Mouse (Mus musculus): ENCODE measurements at regions not wholly inside any gene's neighbourhood (a gene's known extent, or its start where the extent isn't known, plus 50 kb on each side); places are given as distances from the start of the nearest gene placed in this dataset.

DNA sequence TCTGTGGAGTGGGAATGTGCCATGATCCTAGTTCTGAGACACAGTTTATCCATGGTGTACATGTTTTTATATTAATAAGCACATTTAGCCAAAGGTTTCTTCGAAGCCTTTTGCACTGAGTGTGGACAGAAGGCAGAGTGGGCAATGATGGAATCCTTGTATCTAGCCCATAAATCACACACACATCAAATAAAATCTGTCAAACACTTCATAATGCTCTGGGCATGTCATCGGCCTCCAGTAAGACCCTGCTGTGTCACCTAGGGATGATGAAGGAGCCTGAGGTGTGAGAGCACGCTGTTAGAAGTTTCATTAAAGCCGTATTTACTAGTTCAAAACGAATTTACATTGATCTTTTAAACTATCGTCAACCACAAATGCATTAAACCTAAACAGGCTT lies 331.7 kb downstream of the Setd4 start:
- DNase-seq (ENCODE audit: low spot score in 2 of 2) = no peak

GRCm38 (mm10) chr16:93264061-93264585 lies 339.7 kb downstream of the Setd4 start:
- no peak for DNase-seq (ENCODE audit: low spot score in 2 of 2)

DNA sequence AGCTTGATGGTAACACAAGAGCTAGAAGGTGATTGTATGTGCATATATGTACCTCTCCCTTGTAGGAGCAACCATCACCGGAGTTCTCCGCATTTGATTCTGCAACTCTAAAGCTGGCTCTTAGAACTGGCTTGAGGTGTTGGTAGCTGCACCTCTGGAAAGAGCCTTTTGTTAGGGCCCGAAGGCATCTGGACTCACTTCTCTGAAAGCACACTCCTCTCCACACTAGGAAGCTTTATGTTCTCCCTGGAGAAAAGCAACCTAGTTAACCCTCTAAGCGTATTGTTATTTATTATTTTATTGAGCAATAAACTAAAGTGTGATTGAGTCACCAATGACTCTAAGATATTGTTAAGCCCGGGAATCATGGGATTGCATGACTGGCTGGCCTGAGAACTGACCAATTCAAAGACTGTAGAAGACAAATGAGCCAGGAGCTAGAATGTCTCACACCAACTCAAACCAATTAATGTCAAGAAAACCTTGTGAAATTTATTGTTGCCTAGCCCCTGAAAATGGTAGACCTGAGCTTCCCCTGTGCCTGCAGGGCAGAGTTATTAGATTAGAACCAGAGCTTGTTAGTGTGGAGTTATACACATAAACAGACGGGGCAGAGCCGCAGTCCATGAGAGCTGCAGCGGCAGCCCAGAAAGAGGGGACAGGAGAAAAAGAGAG lies 340.6 kb downstream of the Setd4 start:
- no peak for DNase-seq (ENCODE audit: low spot score in 2 of 2)

- peak; percentile 6 to 19 for DNase-seq (ENCODE audit: low spot score in 2 of 2)
Observed at GRCm38 (mm10) chr16:93246825-93247224, 357.0 kb downstream of the Setd4 start.

DNA sequence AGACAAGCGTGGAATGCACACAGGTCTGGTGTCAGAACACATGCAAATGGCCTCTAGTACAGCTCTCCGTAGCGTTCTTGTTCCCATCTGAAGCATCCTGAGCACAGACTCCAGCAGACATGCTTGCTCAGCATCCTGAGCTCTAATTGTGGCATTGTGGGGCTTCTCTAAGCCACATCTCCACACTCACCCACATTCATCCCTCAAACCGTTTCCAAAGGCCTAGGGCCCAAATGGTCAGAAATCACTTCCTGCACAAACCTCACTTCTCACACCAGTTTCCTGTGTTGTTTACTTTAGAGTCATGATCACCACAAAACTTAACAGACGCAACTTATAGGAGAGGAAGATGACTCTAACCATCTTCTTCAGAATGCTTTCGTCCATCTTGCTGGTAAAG lies 358.1 kb downstream of the Setd4 start:
- DNase-seq (ENCODE audit: low spot score in 2 of 2) = no peak

GRCm38 (mm10) chr16:93238898-93239297 lies 365.0 kb downstream of the Setd4 start:
- DNase-seq (ENCODE audit: low spot score in 2 of 2) = no peak

DNA sequence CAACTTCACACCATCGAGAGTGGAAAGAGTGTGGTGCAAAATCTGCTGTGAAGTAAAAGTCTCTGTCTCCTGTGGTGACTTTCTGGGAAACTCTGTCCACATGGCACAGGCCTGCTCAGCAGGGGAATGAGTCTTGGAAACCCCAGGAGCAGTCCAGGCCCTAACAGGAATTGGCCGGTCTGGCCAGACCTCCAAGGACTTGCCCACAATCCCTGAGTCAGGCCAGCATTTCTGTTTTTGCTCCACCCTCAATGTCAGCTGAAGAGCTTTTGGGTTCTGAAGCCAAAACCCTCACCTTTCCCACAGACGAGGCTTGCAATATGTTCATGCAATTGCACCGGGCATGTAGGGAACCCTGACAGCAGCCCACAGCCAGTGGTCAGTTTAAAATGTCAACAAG lies 365.5 kb downstream of the Setd4 start:
- DNase-seq (ENCODE audit: low spot score in 2 of 2) = no peak

GRCm38 (mm10) chr16:93225644-93226043 lies 378.2 kb downstream of the Setd4 start:
- DNase-seq (ENCODE audit: low spot score in 2 of 2) = no peak

- no peak for DNase-seq (ENCODE audit: low spot score in 2 of 2)
Observed at GRCm38 (mm10) chr16:93225196-93225595, 378.7 kb downstream of the Setd4 start.

DNA sequence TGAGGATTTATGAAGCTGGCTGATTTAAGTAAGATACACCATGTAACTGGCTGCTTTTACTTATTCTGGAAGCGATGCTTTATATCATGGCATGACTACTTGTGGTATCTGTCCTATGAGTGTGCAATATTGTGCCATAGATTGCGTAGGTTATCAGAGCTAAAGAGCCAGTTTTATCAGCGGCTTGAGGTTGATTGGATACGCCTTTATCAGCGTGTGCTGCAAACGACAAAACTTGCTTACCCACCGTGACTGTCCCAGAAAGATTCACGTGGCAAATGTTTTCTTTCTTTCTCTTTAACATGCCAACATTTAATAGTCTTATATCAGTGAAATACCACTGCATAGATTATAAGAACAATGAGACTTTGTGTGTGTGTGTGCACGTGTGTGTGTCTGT lies 384.1 kb downstream of the Setd4 start:
- DNase-seq (ENCODE audit: low spot score in 2 of 2) = no peak

GRCm38 (mm10) chr16:93218402-93218801 lies 385.5 kb downstream of the Setd4 start:
- no peak for DNase-seq (ENCODE audit: low spot score in 2 of 2)

GRCm38 (mm10) chr16:93217600-93218226 lies 386.1 kb downstream of the Setd4 start:
- no peak for DNase-seq (ENCODE audit: low spot score in 2 of 2)

- DNase-seq (ENCODE audit: low spot score in 2 of 2) = no peak
Observed at GRCm38 (mm10) chr16:93215630-93216029, 388.2 kb downstream of the Setd4 start.

- DNase-seq (ENCODE audit: low spot score in 2 of 2) = no peak
Observed at GRCm38 (mm10) chr16:93213618-93214017, 387.7 kb upstream of the Runx1 start.

DNA sequence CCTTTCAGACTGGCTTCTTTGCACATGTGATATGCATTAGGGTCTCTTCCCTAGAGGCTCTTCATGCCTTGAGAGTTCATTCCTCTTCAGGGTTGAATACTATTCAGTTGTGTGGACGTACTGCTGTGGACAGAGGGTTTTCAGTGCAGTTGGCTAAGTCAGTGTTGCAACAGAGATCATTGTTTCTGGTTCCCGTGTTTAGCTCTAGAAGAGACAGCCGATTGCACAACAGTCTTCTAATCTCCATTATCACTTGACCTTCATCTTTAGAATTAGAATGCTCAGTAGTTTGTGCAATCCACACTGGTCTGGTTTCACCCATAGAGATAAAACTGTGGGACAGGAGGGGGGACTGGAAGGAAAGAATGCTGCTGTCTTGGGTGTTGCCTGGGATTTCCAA lies 381.7 kb upstream of the Runx1 start:
- DNase-seq (ENCODE audit: low spot score in 2 of 2) = no peak

GRCm38 (mm10) chr16:93207217-93207616 lies 381.3 kb upstream of the Runx1 start:
- no peak for DNase-seq (ENCODE audit: low spot score in 2 of 2)

DNA sequence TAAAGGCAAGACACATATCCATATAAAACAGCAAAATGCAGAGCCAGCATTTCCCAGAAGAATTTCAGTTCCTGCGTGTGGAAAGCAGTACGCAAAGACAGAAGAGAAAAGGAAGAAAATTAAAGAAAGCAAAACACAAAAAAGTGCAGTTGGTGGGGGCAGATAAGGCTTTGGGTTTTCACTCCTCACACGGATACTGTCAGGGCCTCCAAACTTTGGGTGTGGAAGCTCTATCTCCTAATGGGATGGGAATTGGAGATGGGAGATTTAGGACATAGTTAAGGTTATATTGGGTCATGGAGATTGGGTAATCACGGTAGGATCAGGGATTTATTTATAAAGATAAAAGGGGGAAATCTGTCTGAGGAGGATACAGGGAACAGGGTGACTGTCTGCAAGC lies 380.4 kb upstream of the Runx1 start:
- DNase-seq (ENCODE audit: low spot score in 2 of 2) = no peak

DNA sequence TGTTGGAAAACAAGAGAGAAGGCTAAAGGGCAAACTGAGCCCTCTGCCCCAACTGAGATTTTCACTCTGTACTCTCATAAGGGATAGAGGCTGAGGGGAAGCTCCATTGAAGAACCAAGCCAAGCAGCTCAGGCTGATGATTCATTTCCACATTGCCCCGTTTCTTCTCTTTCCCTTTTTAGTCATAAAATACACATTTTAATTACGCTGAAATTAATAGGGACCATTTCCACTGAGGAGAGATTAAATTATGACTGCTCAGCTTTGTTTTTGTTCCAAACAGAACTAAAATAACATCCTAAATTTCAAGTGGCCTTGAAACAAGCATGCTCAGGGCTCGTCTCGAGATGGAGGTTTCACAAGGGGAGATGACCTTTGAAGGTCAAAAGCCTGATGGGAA lies 378.7 kb upstream of the Runx1 start:
- no peak for DNase-seq (ENCODE audit: low spot score in 2 of 2)

DNA sequence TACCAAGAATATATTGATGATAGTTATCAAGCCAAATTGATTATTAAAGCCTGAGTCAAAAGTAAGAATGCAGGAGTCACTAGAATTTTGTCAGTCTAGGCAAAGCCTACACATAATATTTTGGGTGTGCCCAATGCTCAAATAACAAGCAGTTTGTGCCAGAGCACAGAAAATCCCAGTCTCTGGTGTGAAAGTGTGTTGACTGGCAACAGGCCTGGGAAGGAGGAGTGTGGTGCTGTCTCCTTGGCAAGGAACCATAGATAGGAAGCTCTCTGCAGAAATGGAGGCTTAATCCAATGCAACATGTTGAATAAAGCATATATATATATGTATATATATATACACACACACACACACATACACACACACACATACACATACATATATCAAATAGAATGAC lies 376.6 kb upstream of the Runx1 start:
- DNase-seq (ENCODE audit: low spot score in 2 of 2) = no peak

DNA sequence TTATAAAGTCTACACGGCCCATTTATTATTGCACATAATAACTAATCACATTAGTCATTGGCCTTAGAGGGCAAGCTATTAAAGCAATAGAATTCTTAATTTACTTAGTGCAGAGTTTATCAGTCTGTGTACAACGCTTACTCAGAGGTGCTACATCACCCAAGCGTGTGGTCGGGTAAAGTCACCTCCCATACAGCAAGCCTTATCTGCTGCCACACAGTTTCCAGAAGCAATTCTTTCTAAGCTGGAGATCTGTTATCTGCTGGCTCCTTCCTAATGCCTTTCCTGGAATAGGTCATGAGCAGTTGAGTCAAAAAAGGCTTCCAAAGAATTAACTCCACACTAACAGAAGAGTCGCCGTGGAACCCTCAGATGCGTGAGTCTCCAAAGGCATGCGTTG lies 371.4 kb upstream of the Runx1 start:
- DNase-seq (ENCODE audit: low spot score in 2 of 2) = no peak

- no peak for DNase-seq (ENCODE audit: low spot score in 2 of 2)
Observed at GRCm38 (mm10) chr16:93193921-93194481, 368.1 kb upstream of the Runx1 start.

DNA sequence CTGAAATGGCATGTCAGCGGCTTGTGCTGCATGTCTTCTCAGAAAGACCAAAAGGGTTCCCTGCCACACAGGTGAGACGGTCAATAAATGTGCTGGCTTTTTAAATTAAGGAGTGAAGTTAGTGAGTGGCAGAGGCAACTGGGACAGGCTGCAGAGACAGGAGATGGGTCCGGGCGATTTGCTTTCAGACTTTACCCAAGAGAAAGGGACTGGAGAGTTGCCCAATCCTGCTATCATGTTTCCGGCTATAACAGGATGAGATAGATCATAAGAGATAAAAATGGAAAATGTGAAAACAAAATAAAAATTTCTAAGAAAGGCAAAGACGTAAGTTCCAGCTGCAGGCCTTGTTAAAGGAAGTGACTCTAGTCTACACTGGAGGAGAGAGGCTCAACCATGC lies 367.3 kb upstream of the Runx1 start:
- no peak for DNase-seq (ENCODE audit: low spot score in 2 of 2)

GRCm38 (mm10) chr16:93192651-93193173 lies 366.8 kb upstream of the Runx1 start:
- no peak for DNase-seq (ENCODE audit: low spot score in 2 of 2)

All from left cerebral cortex, adult 9 months (tissue).